Mouse (Mus musculus): ENCODE results near the gene Cyp21a1. TPM values are rescaled to one million over a fixed set of nuclear protein-coding genes. Genes with fewer than 3 reads are reported as not detected.
A peak's percentile ranks its signal among the peaks of the same experiment; 100 is the strongest.
"Not testable (repeated sequence)": the region's sequence is repeated elsewhere in the genome, so short reads cannot be mapped to it uniquely, and the experiment has no call there.

Cyp21a1 gene
- polyA plus RNA-seq, 1 experiment from 2014 or later: not detected

DNA sequence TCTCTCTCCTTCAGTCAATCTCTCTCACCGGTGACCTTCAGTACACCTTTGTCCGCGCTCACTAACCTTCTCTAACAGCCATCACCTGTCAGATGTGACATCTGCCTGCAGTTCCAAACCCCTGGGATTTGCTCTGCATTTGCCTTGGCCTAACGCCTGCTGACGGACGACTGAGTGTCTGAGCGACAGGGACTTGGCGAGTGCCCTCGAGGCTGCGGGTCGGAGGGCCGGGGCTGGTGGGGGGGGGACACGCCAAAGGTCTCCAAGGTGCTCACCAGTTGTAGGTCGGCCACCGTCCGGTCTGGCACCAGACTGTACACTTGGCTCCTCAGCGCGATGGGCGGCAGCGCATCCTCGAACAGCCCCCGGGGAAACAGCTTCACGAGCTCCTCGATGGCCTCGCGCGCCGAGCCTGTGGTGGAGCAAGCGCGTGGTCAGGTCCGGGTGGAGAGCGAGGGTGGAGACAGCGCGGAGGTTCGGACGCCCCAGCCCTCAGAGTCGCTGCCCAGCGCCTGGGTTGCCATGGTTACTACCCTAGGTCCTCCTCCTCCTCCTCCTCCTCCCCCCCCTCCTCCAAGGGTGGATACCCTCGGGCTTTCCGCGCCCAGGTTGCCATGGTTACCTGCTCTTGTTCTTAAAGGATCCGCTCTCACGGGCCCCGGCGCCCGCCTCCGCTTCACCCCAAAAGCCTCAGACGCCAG, 31.9 kb upstream of the Cyp21a1 start:
- Histone ChIP-seq H3K4me3 (peak overlapping the region; percentile 80), H3K36me3 (peaks cover 41% of the 10 kb centered on the region), H3K9ac (peak overlapping the region; percentile 68), H3K4me1 (replicated peaks) (peaks cover 31% of the 10 kb centered on the region), H3K27me3 (no peaks in the 10 kb centered on the region), H3K4me2 (peak overlapping the region; percentile 98), H3K27ac (replicated peaks) (peak overlapping the region; percentile 81), H3K9me3 (no peaks in the 10 kb centered on the region)
- ATAC-seq (ENCODE audit: low FRiP score, low read depth): peak; percentile 86
- 3% methylated on average over 43 of the region's 48 CpGs for WGBS

- not testable (repeated sequence) for H3K4me3 ChIP-seq; H3K27me3 ChIP-seq; H3K27ac ChIP-seq (replicated peaks); H3K9me3 ChIP-seq; H3K4me2 ChIP-seq; H3K9ac ChIP-seq; ATAC-seq (ENCODE audit: low FRiP score, low read depth)
- Histone ChIP-seq H3K36me3 (peaks cover 58% of the 10 kb centered on the region), H3K4me1 (replicated peaks) (peaks cover 10% of the 10 kb centered on the region)
- WGBS: 97% methylated on average over 1 of the region's 1 CpGs
Measured at GRCm38 (mm10) chr17:34830776-34831175, 26.4 kb upstream of the Cyp21a1 start.

GRCm38 (mm10) chr17:34814818-34815370, 10.5 kb upstream of the Cyp21a1 start:
- no peak overlapping the region for H3K27ac ChIP-seq (replicated peaks)
- no peak overlapping the region for H3K9ac ChIP-seq
- no peak overlapping the region for H3K4me3 ChIP-seq
- no peak overlapping the region for H3K4me2 ChIP-seq
- ATAC-seq (ENCODE audit: low FRiP score, low read depth): no peak
- WGBS: 82% methylated on average over 7 of the region's 7 CpGs
- H3K27me3 ChIP-seq: no peaks in the 10 kb centered on the region
- H3K4me1 ChIP-seq (replicated peaks): no peaks in the 10 kb centered on the region
- H3K9me3 ChIP-seq: no peaks in the 10 kb centered on the region
- H3K36me3 ChIP-seq: no peaks in the 10 kb centered on the region

DNA sequence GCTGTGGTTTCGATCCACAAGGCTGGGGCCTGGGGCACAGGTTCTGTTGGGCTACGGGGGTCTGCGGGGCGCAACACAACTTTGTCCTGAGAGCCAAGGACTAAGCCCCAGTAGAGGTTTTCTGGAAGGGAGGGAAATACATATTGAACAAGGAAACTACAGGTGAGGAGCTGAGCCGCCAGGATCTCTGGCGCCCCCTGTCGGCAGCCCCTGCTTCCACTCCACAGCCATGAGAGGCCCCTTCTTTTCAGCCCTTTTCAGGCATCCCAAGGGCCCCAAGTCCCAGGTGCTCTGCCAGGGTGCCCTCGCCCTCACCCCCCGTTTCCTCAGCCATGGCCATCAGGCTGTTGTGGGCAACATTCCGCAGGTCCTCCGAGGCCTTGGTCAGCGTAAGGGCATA, 9.4 kb upstream of the Cyp21a1 start:
- not testable (repeated sequence) for H3K4me1 ChIP-seq (replicated peaks); H3K27me3 ChIP-seq; H3K4me3 ChIP-seq; H3K36me3 ChIP-seq; H3K27ac ChIP-seq (replicated peaks); H3K9ac ChIP-seq; ATAC-seq (ENCODE audit: low FRiP score, low read depth); H3K9me3 ChIP-seq; H3K4me2 ChIP-seq
- 62% methylated on average over 12 of the region's 12 CpGs for WGBS

DNA sequence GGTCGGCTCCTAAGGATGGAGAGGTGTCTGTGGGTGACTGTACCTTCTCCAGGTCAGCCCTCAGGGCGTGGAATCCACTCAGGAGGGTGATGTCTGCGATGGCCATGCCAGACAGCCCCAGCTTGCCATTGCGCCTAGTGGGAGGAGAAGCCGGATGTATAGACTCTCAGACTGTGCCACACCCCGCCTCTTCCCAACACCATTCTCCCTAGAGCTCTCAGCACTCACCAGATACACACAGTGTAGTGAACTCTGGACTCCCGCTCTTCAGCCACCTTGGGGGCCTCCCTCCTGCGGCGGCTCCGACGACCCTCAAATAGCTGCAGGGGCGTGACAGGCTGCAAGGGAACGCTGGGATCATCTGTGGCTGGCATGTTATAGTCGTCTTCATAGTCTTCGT, 6.9 kb upstream of the Cyp21a1 start:
- 77% methylated on average over 15 of the region's 15 CpGs for WGBS
- Histone ChIP-seq H3K4me3 (no peak overlapping the region), H3K4me1 (replicated peaks) (no peaks in the 10 kb centered on the region), H3K9ac (no peak overlapping the region), H3K27ac (replicated peaks) (no peak overlapping the region), H3K4me2 (no peak overlapping the region), H3K9me3 (no peaks in the 10 kb centered on the region), H3K36me3 (no peaks in the 10 kb centered on the region), H3K27me3 (no peaks in the 10 kb centered on the region)
- ATAC-seq (ENCODE audit: low FRiP score, low read depth): no peak

GRCm38 (mm10) chr17:34810811-34811210, 6.5 kb upstream of the Cyp21a1 start:
- not testable (repeated sequence) for ATAC-seq (ENCODE audit: low FRiP score, low read depth); H3K9ac ChIP-seq; H3K27me3 ChIP-seq; H3K4me2 ChIP-seq; H3K27ac ChIP-seq (replicated peaks); H3K4me3 ChIP-seq; H3K4me1 ChIP-seq (replicated peaks); H3K9me3 ChIP-seq; H3K36me3 ChIP-seq
- 87% methylated on average over 8 of the region's 8 CpGs for WGBS

GRCm38 (mm10) chr17:34810411-34810810, 6.0 kb upstream of the Cyp21a1 start:
- H3K36me3 ChIP-seq; ATAC-seq (ENCODE audit: low FRiP score, low read depth); H3K27me3 ChIP-seq; H3K4me2 ChIP-seq; H3K27ac ChIP-seq (replicated peaks); H3K9ac ChIP-seq; H3K4me3 ChIP-seq; H3K9me3 ChIP-seq; H3K4me1 ChIP-seq (replicated peaks): not testable (repeated sequence)
- WGBS: 80% methylated on average over 5 of the region's 5 CpGs

GRCm38 (mm10) chr17:34808599-34809205, 4.3 kb upstream of the Cyp21a1 start:
- no peaks in the 10 kb centered on the region; the same call in 1 of the 2 replicates for H3K9me3 ChIP-seq
- ATAC-seq (ENCODE audit: low FRiP score, low read depth): no peak
- H3K4me3 ChIP-seq: no peak overlapping the region
- no peaks in the 10 kb centered on the region for H3K4me1 ChIP-seq (replicated peaks)
- H3K27ac ChIP-seq (replicated peaks): no peak overlapping the region
- no peaks in the 10 kb centered on the region for H3K27me3 ChIP-seq
- H3K36me3 ChIP-seq: no peaks in the 10 kb centered on the region
- H3K4me2 ChIP-seq: no peak overlapping the region
- 90% methylated on average over 6 of the region's 6 CpGs for WGBS
- H3K9ac ChIP-seq: no peak overlapping the region

GRCm38 (mm10) chr17:34807176-34807575, 2.8 kb upstream of the Cyp21a1 start:
- Histone ChIP-seq H3K27me3 (no peaks in the 10 kb centered on the region), H3K9ac (no peak overlapping the region), H3K4me1 (replicated peaks) (no peaks in the 10 kb centered on the region), H3K36me3 (no peaks in the 10 kb centered on the region), H3K9me3 (no peaks in the 10 kb centered on the region; the same call in 1 of the 2 replicates), H3K4me3 (no peak overlapping the region), H3K27ac (replicated peaks) (no peak overlapping the region), H3K4me2 (no peak overlapping the region)
- WGBS: 68% methylated on average over 3 of the region's 3 CpGs
- no peak for ATAC-seq (ENCODE audit: low FRiP score, low read depth)

DNA sequence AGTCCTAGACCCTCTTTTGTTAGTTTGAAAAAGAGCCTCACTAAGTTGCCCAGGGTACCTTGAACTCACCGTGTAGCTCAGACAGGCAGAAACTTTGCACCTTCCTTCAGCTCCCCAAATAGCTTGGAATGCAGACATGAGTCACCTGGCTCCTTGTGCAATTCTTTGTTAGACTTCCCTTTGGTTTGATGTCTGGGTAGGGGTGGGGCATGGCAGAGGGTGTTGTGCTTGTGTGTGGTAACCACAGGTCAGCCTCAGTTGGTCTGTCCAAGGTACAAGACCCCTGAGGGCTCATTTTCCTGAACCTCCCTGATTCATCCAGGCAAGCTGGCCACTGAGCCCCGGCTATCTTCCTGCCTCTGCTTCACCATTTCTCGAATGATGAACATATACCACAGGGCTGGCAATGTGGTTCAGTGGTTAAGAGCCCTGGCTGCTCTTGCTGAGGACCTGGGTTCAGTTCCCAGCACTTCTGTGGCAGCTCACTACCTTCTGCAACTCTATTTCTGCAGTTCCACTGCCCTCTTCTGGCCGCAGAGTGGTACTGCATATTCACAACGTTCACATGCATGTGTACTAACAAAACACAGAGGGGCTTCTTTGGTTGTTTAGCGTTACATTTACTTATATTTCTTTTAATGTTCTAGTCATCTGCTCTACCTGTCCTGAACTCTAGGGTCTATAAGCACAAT, 656 bp upstream of the Cyp21a1 start:
- Histone ChIP-seq H3K9ac (no peak overlapping the region), H3K4me2 (no peak overlapping the region), H3K4me3 (no peak overlapping the region), H3K36me3 (no peaks in the 10 kb centered on the region), H3K4me1 (replicated peaks) (no peaks in the 10 kb centered on the region), H3K9me3 (no peaks in the 10 kb centered on the region; the same call in 1 of the 2 replicates), H3K27me3 (no peaks in the 10 kb centered on the region), H3K27ac (replicated peaks) (no peak overlapping the region)
- ATAC-seq (ENCODE audit: low FRiP score, low read depth): no peak
- WGBS: 74% methylated on average over 6 of the region's 6 CpGs

- H3K4me1 ChIP-seq (replicated peaks); H3K27me3 ChIP-seq; H3K4me3 ChIP-seq; H3K9ac ChIP-seq; H3K36me3 ChIP-seq; ATAC-seq (ENCODE audit: low FRiP score, low read depth); H3K27ac ChIP-seq (replicated peaks); H3K9me3 ChIP-seq; H3K4me2 ChIP-seq: not testable (repeated sequence)
- WGBS: 93% methylated on average over 6 of the region's 6 CpGs
Measured at GRCm38 (mm10) chr17:34803367-34803766, 994 bp downstream of the Cyp21a1 start.

- H3K4me2 ChIP-seq; H3K9ac ChIP-seq; H3K27me3 ChIP-seq; H3K4me3 ChIP-seq; H3K4me1 ChIP-seq (replicated peaks); H3K9me3 ChIP-seq; ATAC-seq (ENCODE audit: low FRiP score, low read depth); H3K36me3 ChIP-seq; H3K27ac ChIP-seq (replicated peaks): not testable (repeated sequence)
- 91% methylated on average over 9 of the region's 9 CpGs for WGBS
Measured at GRCm38 (mm10) chr17:34802756-34803155, 1.6 kb downstream of the Cyp21a1 start.

All from hindbrain, embryonic 15.5 days (tissue).